Mouse (Mus musculus): ENCODE results near the gene Fgf13. TPM values are rescaled to one million over a fixed set of nuclear protein-coding genes. Genes with fewer than 3 reads are reported as not detected.

The Fgf13 gene
- polyA plus RNA-seq, 1 experiment from 2014 or later: 45.9 TPM

- Histone ChIP-seq H3K4me1 (replicated peaks; ENCODE audit: control insufficient read depth, insufficient read depth, low read length) (no peaks in the 10 kb centered on the region), H3K9me3 (ENCODE audit: control insufficient read depth, low read length) (no peaks in the 10 kb centered on the region), H3K27ac (ENCODE audit: low read depth, low read length) (no peak overlapping the region), H3K9ac (ENCODE audit: low read depth, low read length) (no peak overlapping the region), H3K4me2 (replicated peaks; ENCODE audit: low read depth, low read length) (no peak overlapping the region), H3K27me3 (ENCODE audit: control insufficient read depth, insufficient read depth, low read length) (no peaks in the 10 kb centered on the region), H3K36me3 (ENCODE audit: control insufficient read depth, insufficient read depth, low read length) (no peaks in the 10 kb centered on the region), H3K4me3 (ENCODE audit: low read depth, low read length) (no peak overlapping the region)
- ATAC-seq (ENCODE audit: low FRiP score) (no peak), DNase-seq (ENCODE audit: low spot score) (no peak)
- 52% methylated on average over 2 of the region's 2 CpGs for WGBS
These were observed 327.0 kb downstream of the Fgf13 start for GRCm38 (mm10) chrX:59240683-59241459.

- no peaks in the 10 kb centered on the region for H3K9me3 ChIP-seq (ENCODE audit: control insufficient read depth, low read length)
- H3K27ac ChIP-seq (ENCODE audit: low read depth, low read length): no peak overlapping the region
- ATAC-seq (ENCODE audit: low FRiP score): no peak
- no peak for DNase-seq (ENCODE audit: low spot score)
- H3K27me3 ChIP-seq (ENCODE audit: control insufficient read depth, insufficient read depth, low read length): no peaks in the 10 kb centered on the region
- no peak overlapping the region for H3K9ac ChIP-seq (ENCODE audit: low read depth, low read length)
- H3K4me1 ChIP-seq (replicated peaks; ENCODE audit: control insufficient read depth, insufficient read depth, low read length): no peaks in the 10 kb centered on the region
- H3K36me3 ChIP-seq (ENCODE audit: control insufficient read depth, insufficient read depth, low read length): no peaks in the 10 kb centered on the region
- 63% methylated on average over 3 of the region's 3 CpGs for WGBS
- no peak overlapping the region for H3K4me2 ChIP-seq (replicated peaks; ENCODE audit: low read depth, low read length)
- H3K4me3 ChIP-seq (ENCODE audit: low read depth, low read length): no peak overlapping the region
These were observed 347.2 kb downstream of the Fgf13 start for GRCm38 (mm10) chrX:59220675-59221074.

- no peak overlapping the region for H3K9ac ChIP-seq (ENCODE audit: low read depth, low read length)
- H3K4me3 ChIP-seq (ENCODE audit: low read depth, low read length): no peak overlapping the region
- no peak overlapping the region for H3K27ac ChIP-seq (ENCODE audit: low read depth, low read length)
- no peaks in the 10 kb centered on the region for H3K9me3 ChIP-seq (ENCODE audit: control insufficient read depth, low read length)
- H3K36me3 ChIP-seq (ENCODE audit: control insufficient read depth, insufficient read depth, low read length): no peaks in the 10 kb centered on the region
- H3K4me2 ChIP-seq (replicated peaks; ENCODE audit: low read depth, low read length): no peak overlapping the region
- ATAC-seq (ENCODE audit: low FRiP score) (no peak), DNase-seq (ENCODE audit: low spot score) (no peak)
- no peaks in the 10 kb centered on the region for H3K27me3 ChIP-seq (ENCODE audit: control insufficient read depth, insufficient read depth, low read length)
- no peaks in the 10 kb centered on the region for H3K4me1 ChIP-seq (replicated peaks; ENCODE audit: control insufficient read depth, insufficient read depth, low read length)
These were observed 366.7 kb downstream of the Fgf13 start for GRCm38 (mm10) chrX:59201146-59201545.

- DNase-seq (ENCODE audit: low spot score) (peak; percentile 15), ATAC-seq (ENCODE audit: low FRiP score) (no peak)
- no peaks in the 10 kb centered on the region for H3K9me3 ChIP-seq (ENCODE audit: control insufficient read depth, low read length)
- H3K4me1 ChIP-seq (replicated peaks; ENCODE audit: control insufficient read depth, insufficient read depth, low read length): no peaks in the 10 kb centered on the region
- WGBS: 81% methylated on average over 4 of the region's 4 CpGs
- H3K27me3 ChIP-seq (ENCODE audit: control insufficient read depth, insufficient read depth, low read length): no peaks in the 10 kb centered on the region
- no peak overlapping the region for H3K9ac ChIP-seq (ENCODE audit: low read depth, low read length)
- no peaks in the 10 kb centered on the region for H3K36me3 ChIP-seq (ENCODE audit: control insufficient read depth, insufficient read depth, low read length)
- H3K4me2 ChIP-seq (replicated peaks; ENCODE audit: low read depth, low read length): no peak overlapping the region
- H3K4me3 ChIP-seq (ENCODE audit: low read depth, low read length): no peak overlapping the region
- H3K27ac ChIP-seq (ENCODE audit: low read depth, low read length): no peak overlapping the region
These were observed 373.7 kb downstream of the Fgf13 start for GRCm38 (mm10) chrX:59194149-59194548.

GRCm38 (mm10) chrX:59186922-59187321 is 380.9 kb downstream of the Fgf13 start:
- H3K27ac ChIP-seq (ENCODE audit: low read depth, low read length): no peak overlapping the region
- no peak overlapping the region for H3K4me3 ChIP-seq (ENCODE audit: low read depth, low read length)
- H3K4me1 ChIP-seq (replicated peaks; ENCODE audit: control insufficient read depth, insufficient read depth, low read length): no peaks in the 10 kb centered on the region
- 87% methylated on average over 4 of the region's 4 CpGs for WGBS
- no peaks in the 10 kb centered on the region for H3K9me3 ChIP-seq (ENCODE audit: control insufficient read depth, low read length)
- H3K27me3 ChIP-seq (ENCODE audit: control insufficient read depth, insufficient read depth, low read length): no peaks in the 10 kb centered on the region
- H3K4me2 ChIP-seq (replicated peaks; ENCODE audit: low read depth, low read length): no peak overlapping the region
- ATAC-seq (ENCODE audit: low FRiP score): no peak
- DNase-seq (ENCODE audit: low spot score): no peak
- H3K36me3 ChIP-seq (ENCODE audit: control insufficient read depth, insufficient read depth, low read length): no peaks in the 10 kb centered on the region
- H3K9ac ChIP-seq (ENCODE audit: low read depth, low read length): no peak overlapping the region

- Histone ChIP-seq H3K4me2 (replicated peaks; ENCODE audit: low read depth, low read length) (no peak overlapping the region), H3K9me3 (ENCODE audit: control insufficient read depth, low read length) (no peaks in the 10 kb centered on the region), H3K27me3 (ENCODE audit: control insufficient read depth, insufficient read depth, low read length) (no peaks in the 10 kb centered on the region), H3K27ac (ENCODE audit: low read depth, low read length) (no peak overlapping the region), H3K9ac (ENCODE audit: low read depth, low read length) (no peak overlapping the region), H3K4me3 (ENCODE audit: low read depth, low read length) (no peak overlapping the region), H3K36me3 (ENCODE audit: control insufficient read depth, insufficient read depth, low read length) (no peaks in the 10 kb centered on the region), H3K4me1 (replicated peaks; ENCODE audit: control insufficient read depth, insufficient read depth, low read length) (no peaks in the 10 kb centered on the region)
- ATAC-seq (ENCODE audit: low FRiP score) (no peak), DNase-seq (ENCODE audit: low spot score) (no peak)
- WGBS: 54% methylated on average over 4 of the region's 4 CpGs
These were observed 385.5 kb downstream of the Fgf13 start for GRCm38 (mm10) chrX:59182323-59182722.

- Histone ChIP-seq H3K9ac (ENCODE audit: low read depth, low read length) (no peak overlapping the region), H3K4me1 (replicated peaks; ENCODE audit: control insufficient read depth, insufficient read depth, low read length) (no peaks in the 10 kb centered on the region), H3K27me3 (ENCODE audit: control insufficient read depth, insufficient read depth, low read length) (no peaks in the 10 kb centered on the region), H3K4me3 (ENCODE audit: low read depth, low read length) (no peak overlapping the region), H3K27ac (ENCODE audit: low read depth, low read length) (no peak overlapping the region), H3K36me3 (ENCODE audit: control insufficient read depth, insufficient read depth, low read length) (no peaks in the 10 kb centered on the region), H3K9me3 (ENCODE audit: control insufficient read depth, low read length) (no peaks in the 10 kb centered on the region), H3K4me2 (replicated peaks; ENCODE audit: low read depth, low read length) (no peak overlapping the region)
- 0 out of 2 replicates have a peak, but pooled peaks have one; percentile 25 for ATAC-seq (ENCODE audit: low FRiP score)
- peak; percentile 0 for DNase-seq (ENCODE audit: low spot score)
- 63% methylated on average over 4 of the region's 4 CpGs for WGBS
These were observed 388.2 kb downstream of the Fgf13 start for GRCm38 (mm10) chrX:59179627-59180026.

- H3K27me3 ChIP-seq (ENCODE audit: control insufficient read depth, insufficient read depth, low read length): no peaks in the 10 kb centered on the region
- ATAC-seq (ENCODE audit: low FRiP score) (peak; percentile 72), DNase-seq (ENCODE audit: low spot score) (peak; percentile 41)
- H3K27ac ChIP-seq (ENCODE audit: low read depth, low read length): no peak overlapping the region
- H3K4me3 ChIP-seq (ENCODE audit: low read depth, low read length): no peak overlapping the region
- H3K9me3 ChIP-seq (ENCODE audit: control insufficient read depth, low read length): no peaks in the 10 kb centered on the region
- H3K36me3 ChIP-seq (ENCODE audit: control insufficient read depth, insufficient read depth, low read length): no peaks in the 10 kb centered on the region
- no peak overlapping the region for H3K9ac ChIP-seq (ENCODE audit: low read depth, low read length)
- no peak overlapping the region for H3K4me2 ChIP-seq (replicated peaks; ENCODE audit: low read depth, low read length)
- 23% methylated on average over 3 of the region's 3 CpGs for WGBS
- no peaks in the 10 kb centered on the region for H3K4me1 ChIP-seq (replicated peaks; ENCODE audit: control insufficient read depth, insufficient read depth, low read length)
These were observed 388.7 kb downstream of the Fgf13 start for GRCm38 (mm10) chrX:59179081-59179596.

GRCm38 (mm10) chrX:59177653-59178052 is 390.2 kb downstream of the Fgf13 start:
- Histone ChIP-seq H3K9ac (ENCODE audit: low read depth, low read length) (no peak overlapping the region), H3K4me1 (replicated peaks; ENCODE audit: control insufficient read depth, insufficient read depth, low read length) (no peaks in the 10 kb centered on the region), H3K27ac (ENCODE audit: low read depth, low read length) (no peak overlapping the region), H3K9me3 (ENCODE audit: control insufficient read depth, low read length) (no peaks in the 10 kb centered on the region), H3K4me3 (ENCODE audit: low read depth, low read length) (no peak overlapping the region), H3K36me3 (ENCODE audit: control insufficient read depth, insufficient read depth, low read length) (no peaks in the 10 kb centered on the region), H3K27me3 (ENCODE audit: control insufficient read depth, insufficient read depth, low read length) (no peaks in the 10 kb centered on the region), H3K4me2 (replicated peaks; ENCODE audit: low read depth, low read length) (no peak overlapping the region)
- DNase-seq (ENCODE audit: low spot score) (no peak), ATAC-seq (ENCODE audit: low FRiP score) (no peak)
- 53% methylated on average over 3 of the region's 3 CpGs for WGBS
